Mouse (Mus musculus) testis, adult 2 months (tissue): ENCODE measurements at regions not wholly inside any gene's neighbourhood (a gene's known extent, or its start where the extent isn't known, plus 50 kb on each side); places are given as distances from the start of the nearest gene placed in this dataset.

Source experiments
- CTCF ChIP-seq: fragments of 200-500 bp; IDR thresholded peaks from 2 replicates; pipeline ENCODE4 v1.5.1; 2012; ENCODE audit warnings: low read depth, mild to moderate bottlenecking, inconsistent platforms, low read length, moderate library complexity; ENCODE audit not compliant: control insufficient read depth, insufficient read depth, insufficient replicate concordance
- POLR2A ChIP-seq: fragments of 200-500 bp; IDR thresholded peaks from 2 replicates; pipeline ENCODE4 v1.6.1; 2012; ENCODE audit warnings: low read depth, mild to moderate bottlenecking, inconsistent platforms, low read length, moderate library complexity; ENCODE audit not compliant: control insufficient read depth

DNA sequence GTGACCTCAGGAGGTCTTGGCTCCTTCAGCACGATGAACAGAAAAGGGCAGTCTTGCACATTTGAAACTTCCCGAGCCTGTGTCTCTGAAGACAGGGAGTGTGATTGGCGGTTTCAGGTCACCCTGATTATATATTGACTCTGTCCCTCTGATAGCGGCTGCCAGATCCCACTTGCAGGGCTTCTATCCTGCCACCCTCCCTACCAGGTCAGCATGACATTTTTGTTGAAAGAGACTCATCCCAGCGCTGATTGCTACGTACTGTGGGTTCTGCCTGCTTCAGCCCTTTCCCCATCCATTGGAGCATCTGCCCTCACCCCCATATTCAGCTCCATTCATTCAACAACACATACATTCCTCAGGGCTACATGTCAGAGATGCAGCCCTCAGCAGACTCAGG, 466.7 kb downstream of the Etnk1 start:
- TF ChIP-seq CTCF (no peak), POLR2A (no peak)
